Mouse (Mus musculus): ENCODE data around the gene Dnah2. TPM values are rescaled to one million over a fixed set of nuclear protein-coding genes. Genes with fewer than 3 reads are reported as not detected.
A peak's percentile ranks its signal among the peaks of the same experiment; 100 is the strongest.

Dnah2 gene
- total and polyA plus RNA-seq, 3 experiments = 0.04 to 0.07 TPM; not detected in 1

DNA sequence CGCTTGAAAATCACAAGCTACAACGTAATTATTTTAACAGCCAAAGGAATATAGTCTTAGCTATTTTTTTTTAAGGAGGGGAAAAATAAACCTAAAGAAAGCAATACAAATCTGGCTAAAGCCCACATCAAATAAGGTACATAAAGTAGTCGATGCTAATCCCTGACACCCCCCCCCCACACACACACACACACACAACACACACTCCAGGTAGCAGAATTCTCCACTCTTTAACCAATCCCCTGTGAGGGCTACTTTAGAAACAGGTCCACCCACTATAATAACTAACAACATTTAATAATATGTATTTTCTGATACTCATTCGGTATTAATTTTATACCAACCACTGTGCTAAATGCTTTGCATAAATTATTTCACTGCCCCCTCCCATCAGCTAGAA is 132.4 kb downstream of the Dnah2 start:
- H3K9ac ChIP-seq (ENCODE audit: control insufficient read depth, low read depth, low read length, poor library complexity, severe bottlenecking) = peak overlapping the region; percentile 79
- H3K4me1 ChIP-seq (ENCODE audit: control insufficient read depth in 1 of 2, insufficient read depth in 2 of 2, low read length in 2 of 2) = peaks cover 17 to 52% of the 10 kb centered on the region in 2 experiments
- peaks cover 0 to 32% of the 10 kb centered on the region in 2 experiments; a peak in 2 of 4 replicates for H3K36me3 ChIP-seq (ENCODE audit: control insufficient read depth in 1 of 2, insufficient read depth in 2 of 2, low read length in 2 of 2)
- H3K27me3 ChIP-seq (ENCODE audit: control insufficient read depth in 1 of 2, insufficient read depth in 2 of 2, low read length in 2 of 2) = no peaks in the 10 kb centered on the region
- peak; percentile 44 for DNase-seq (ENCODE audit: low read depth, low spot score)
- H3K79me2 ChIP-seq (ENCODE audit: control insufficient read depth, insufficient read depth, low read length, poor library complexity) = peaks cover 32% of the 10 kb centered on the region
- TF ChIP-seq RCOR1 (IDR thresholded peaks at IDR 0.05; ENCODE audit: low read depth, low read length) (0 out of 2 replicates have a peak, but pooled peaks have one; percentile 3), MXI1 (IDR thresholded peaks at IDR 0.05; ENCODE audit: low read depth, low read length) (no peak)
- H3K27ac ChIP-seq (ENCODE audit: control insufficient read depth, low read depth, low read length) = peak overlapping the region; percentile 92
- no peaks in the 10 kb centered on the region for H3K9me3 ChIP-seq (replicated peaks; ENCODE audit: insufficient read depth, low read length)
- peak overlapping the region; percentile 61 to 90 for H3K4me3 ChIP-seq (ENCODE audit: control insufficient read depth in 1 of 2, insufficient read depth in 1 of 2, low read depth in 2 of 2, low read length in 2 of 2)

DNA sequence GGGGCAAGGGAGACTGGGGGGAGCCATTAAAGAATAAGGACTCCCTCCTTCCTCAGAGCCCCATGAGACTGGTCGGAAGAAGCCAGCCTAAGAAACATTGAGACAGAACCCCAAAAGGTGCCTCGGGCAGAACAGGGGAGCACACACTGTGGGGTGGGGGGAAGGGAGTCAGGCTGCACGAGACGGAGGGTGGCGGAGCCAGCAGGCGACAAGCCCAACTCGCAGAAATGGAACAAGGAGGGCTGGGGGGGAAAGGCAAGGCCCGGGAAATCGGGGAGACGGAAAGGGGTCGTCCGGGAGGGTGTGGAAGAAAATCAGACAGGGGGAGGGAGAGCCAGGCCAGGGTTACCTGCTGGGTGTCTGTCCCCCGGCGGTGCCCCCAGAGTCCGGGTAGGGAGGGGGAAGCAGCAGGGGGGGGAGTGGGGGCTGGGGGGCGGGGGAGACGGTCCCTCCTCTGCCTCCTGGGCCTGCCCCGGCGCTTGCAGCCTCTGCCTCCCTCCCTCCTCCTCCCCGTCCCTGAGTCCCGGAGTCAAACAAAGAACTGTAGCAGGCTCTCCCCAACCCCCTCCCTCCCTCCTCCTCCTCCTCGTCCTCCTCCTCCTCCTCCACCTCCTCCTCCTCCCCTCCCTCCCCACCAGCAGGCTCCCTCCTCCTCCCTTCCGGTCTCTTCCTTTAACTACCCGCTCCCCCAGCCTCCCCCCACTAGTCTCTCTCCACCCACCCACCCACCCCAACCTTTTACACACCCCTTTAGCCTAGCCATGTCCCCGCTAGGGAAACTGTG is 133.1 kb downstream of the Dnah2 start:
- Histone ChIP-seq H3K27ac (ENCODE audit: control insufficient read depth, low read depth, low read length) (peak overlapping the region; percentile 87), H3K9ac (ENCODE audit: control insufficient read depth, low read depth, low read length, poor library complexity, severe bottlenecking) (peak overlapping the region; percentile 85), H3K27me3 (ENCODE audit: control insufficient read depth in 1 of 2, insufficient read depth in 2 of 2, low read length in 2 of 2) (no peaks in the 10 kb centered on the region), H3K79me2 (ENCODE audit: control insufficient read depth, insufficient read depth, low read length, poor library complexity) (peaks cover 36% of the 10 kb centered on the region), H3K36me3 (ENCODE audit: control insufficient read depth in 1 of 2, insufficient read depth in 2 of 2, low read length in 2 of 2) (peaks cover 0 to 31% of the 10 kb centered on the region in 2 experiments; a peak in 2 of 4 replicates), H3K4me1 (ENCODE audit: control insufficient read depth in 1 of 2, insufficient read depth in 2 of 2, low read length in 2 of 2) (peaks cover 17 to 52% of the 10 kb centered on the region in 2 experiments), H3K4me3 (ENCODE audit: control insufficient read depth in 1 of 2, insufficient read depth in 1 of 2, low read depth in 2 of 2, low read length in 2 of 2) (peak overlapping the region; percentile 75 to 90), H3K9me3 (replicated peaks; ENCODE audit: insufficient read depth, low read length) (no peaks in the 10 kb centered on the region)
- peak; percentile 86 for DNase-seq (ENCODE audit: low read depth, low spot score)
- TF ChIP-seq E2F4 (IDR thresholded peaks at IDR 0.05; ENCODE audit: borderline replicate concordance, low read depth, low read length) (no peak), GABPA (IDR thresholded peaks at IDR 0.05; ENCODE audit: low read depth, low read length) (no peak), MAZ (IDR thresholded peaks at IDR 0.05; ENCODE audit: low read depth, low read length) (peak; percentile 68), BHLHE40 (IDR thresholded peaks at IDR 0.05; ENCODE audit: borderline replicate concordance, low read depth, low read length) (peak; percentile 84), POLR2A (IDR thresholded peaks at IDR 0.05; ENCODE audit: control insufficient read depth in 1 of 2, insufficient read depth in 1 of 2, low read depth in 1 of 2, low read length in 2 of 2, poor library complexity in 1 of 2) (peak in 1 of 2 experiments; percentile 44; a peak in 1 of 4 replicates), SIN3A (IDR thresholded peaks at IDR 0.05; ENCODE audit: low read length) (peak; percentile 79; the same call in 1 of the 2 replicates), MAX (IDR thresholded peaks at IDR 0.05; ENCODE audit: low read length) (0 out of 2 replicates have a peak, but pooled peaks have one; percentile 32), CHD1 (IDR thresholded peaks at IDR 0.05; ENCODE audit: low read depth, low read length) (no peak), MXI1 (IDR thresholded peaks at IDR 0.05; ENCODE audit: low read depth, low read length) (peak; percentile 71), HCFC1 (IDR thresholded peaks at IDR 0.05; ENCODE audit: low read depth, low read length) (peak; percentile 15; the same call in 1 of the 2 replicates), POLR2AphosphoS2 (IDR thresholded peaks at IDR 0.05; ENCODE audit: low read length) (0 out of 2 replicates have a peak, but pooled peaks have one; percentile 37)

GRCm38 (mm10) chr11:69415327-69415667 is 133.6 kb downstream of the Dnah2 start:
- Histone ChIP-seq H3K9me3 (replicated peaks; ENCODE audit: insufficient read depth, low read length) (no peaks in the 10 kb centered on the region), H3K4me1 (ENCODE audit: control insufficient read depth in 1 of 2, insufficient read depth in 2 of 2, low read length in 2 of 2) (peaks cover 17 to 46% of the 10 kb centered on the region in 2 experiments), H3K27ac (ENCODE audit: control insufficient read depth, low read depth, low read length) (peak overlapping the region; percentile 87), H3K36me3 (ENCODE audit: control insufficient read depth in 1 of 2, insufficient read depth in 2 of 2, low read length in 2 of 2) (peaks cover 0 to 26% of the 10 kb centered on the region in 2 experiments; a peak in 2 of 4 replicates), H3K79me2 (ENCODE audit: control insufficient read depth, insufficient read depth, low read length, poor library complexity) (peaks cover 42% of the 10 kb centered on the region), H3K4me3 (ENCODE audit: control insufficient read depth in 1 of 2, insufficient read depth in 1 of 2, low read depth in 2 of 2, low read length in 2 of 2) (peak overlapping the region; percentile 75 to 90), H3K27me3 (ENCODE audit: control insufficient read depth in 1 of 2, insufficient read depth in 2 of 2, low read length in 2 of 2) (no peaks in the 10 kb centered on the region), H3K9ac (ENCODE audit: control insufficient read depth, low read depth, low read length, poor library complexity, severe bottlenecking) (peak overlapping the region; percentile 85)
- peak; percentile 55 for DNase-seq (ENCODE audit: low read depth, low spot score)
- no peak for TF ChIP-seq POLR2AphosphoS5 (IDR thresholded peaks at IDR 0.05; ENCODE audit: borderline replicate concordance, low read depth, low read length)
- 0 out of 2 replicates have a peak, but pooled peaks have one; percentile 40 for TF ChIP-seq ZMIZ1 (IDR thresholded peaks at IDR 0.05; ENCODE audit: low read depth, low read length)
- peak in 1 of 2 experiments; percentile 3; a peak in 1 of 4 replicates for TF ChIP-seq EP300 (IDR thresholded peaks at IDR 0.05; ENCODE audit: low read depth in 1 of 2, low read length in 2 of 2)
- TF ChIP-seq HCFC1 (IDR thresholded peaks at IDR 0.05; ENCODE audit: low read depth, low read length) = 0 out of 2 replicates have a peak, but pooled peaks have one; percentile 6
- peak; percentile 61; the same call in 1 of the 2 replicates for TF ChIP-seq MXI1 (IDR thresholded peaks at IDR 0.05; ENCODE audit: low read depth, low read length)
- TF ChIP-seq MAZ (IDR thresholded peaks at IDR 0.05; ENCODE audit: low read depth, low read length) = 0 out of 2 replicates have a peak, but pooled peaks have one; percentile 68
- peak; percentile 46; the same call in 1 of the 2 replicates for TF ChIP-seq CHD1 (IDR thresholded peaks at IDR 0.05; ENCODE audit: low read depth, low read length)
- no peak for TF ChIP-seq MEF2A (IDR thresholded peaks at IDR 0.05; ENCODE audit: extremely low read depth, insufficient replicate concordance, low read depth, low read length, poor library complexity, severe bottlenecking)

Measured in MEL (cell line).